Mouse (Mus musculus) ovary, postnatal 10 days (tissue): ENCODE measurements around the gene Eaf2.
"Not testable (repeated sequence)": the region's sequence is repeated elsewhere in the genome, so short reads cannot be mapped to it uniquely, and the experiment has no call there.

ENCODE experiments used
- DNase-seq: peaks from one replicate; pipeline ENCODE4 v3.0.0; 2022; ENCODE audit warnings: low spot score

Gene Eaf2

GRCm38 (mm10) chr16:36846894-36847293 lies 27.9 kb downstream of the Eaf2 start:
- DNase-seq, result not testable (repeated sequence)

DNA sequence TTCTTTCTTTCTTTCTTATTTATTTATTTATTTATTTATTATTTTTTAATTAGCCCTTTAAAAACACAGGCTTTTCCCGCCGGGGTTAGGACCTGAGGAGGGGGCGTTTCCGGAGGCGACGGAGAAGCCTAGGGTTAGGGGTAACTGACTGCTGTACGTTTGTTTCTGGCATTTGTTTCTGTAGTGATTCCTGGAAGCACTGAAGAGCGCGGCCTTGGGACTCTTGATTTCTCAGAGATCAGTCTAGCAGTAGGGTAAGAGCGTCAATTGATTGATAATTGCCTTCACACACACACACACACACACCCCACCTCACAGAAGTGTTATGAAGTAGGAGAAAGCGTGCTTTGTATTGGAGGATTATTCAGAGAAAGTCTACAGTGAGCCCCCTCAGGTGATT lies 46.0 kb downstream of the Eaf2 start:
- DNase-seq, result no peak

DNA sequence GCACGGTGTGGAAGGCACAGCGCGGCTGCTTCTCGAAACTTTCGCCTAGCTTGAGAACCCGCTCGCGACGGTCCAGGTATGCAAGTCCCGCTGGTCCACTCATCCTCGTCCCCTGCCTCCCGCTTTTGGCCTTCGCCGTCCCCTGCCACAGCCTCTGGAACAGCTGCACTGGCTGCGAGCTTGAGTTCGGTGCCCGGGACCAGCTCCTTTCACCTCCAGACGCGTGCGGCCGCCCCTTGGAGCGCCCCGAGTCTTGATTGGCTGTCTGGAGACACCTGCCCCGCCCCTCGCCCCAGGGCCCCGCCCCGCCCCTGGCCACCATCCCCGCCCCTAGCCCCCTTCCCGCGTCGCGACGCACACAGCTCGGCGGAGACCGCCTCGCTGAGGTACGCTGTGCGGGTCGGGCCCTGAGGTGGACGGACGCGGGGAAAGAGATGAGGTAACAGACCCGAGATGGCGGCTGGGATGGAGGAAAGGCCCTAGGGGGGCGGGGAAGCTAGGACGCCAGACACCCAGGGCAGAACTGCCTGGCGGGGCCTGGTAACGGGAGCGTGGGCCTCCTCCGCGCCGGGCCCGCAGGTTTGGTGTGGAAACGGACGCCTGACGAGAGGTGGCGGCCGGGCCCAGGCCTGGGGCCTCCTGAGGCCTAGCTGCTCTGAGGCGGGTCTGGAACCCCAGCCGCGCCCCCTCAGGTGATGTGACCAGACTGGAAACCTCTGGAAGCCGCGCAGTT lies 46.6 kb downstream of the Eaf2 start, which contains the start of gene Iqcb1:
TSS of gene Iqcb1 (plus strand) at position 332 of the 733 bp plus-strand sequence.
- peak; percentile 64 for DNase-seq

DNA sequence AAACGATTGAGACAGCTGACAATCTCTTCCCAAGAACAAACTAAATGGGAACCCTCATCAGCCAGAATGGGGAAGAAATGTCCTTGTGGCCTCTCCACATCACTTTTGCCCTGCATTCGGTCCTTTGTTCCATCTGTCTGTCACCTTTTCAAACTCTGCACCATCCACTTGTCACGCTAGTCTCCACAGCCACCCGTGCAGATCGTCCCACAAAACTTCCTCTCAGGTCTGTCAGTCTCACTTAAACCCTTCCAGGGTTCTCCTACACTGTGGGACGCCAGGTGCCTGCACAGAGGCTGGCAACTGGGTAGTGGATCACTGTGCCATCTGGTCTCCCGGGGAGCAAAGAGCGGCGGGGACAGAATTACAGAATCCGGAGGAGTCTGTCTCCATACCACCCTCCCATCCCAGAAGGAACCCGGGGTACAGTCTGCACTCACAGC lies 47.2 kb downstream of the Eaf2 start:
- DNase-seq, result no peak

- DNase-seq, result no peak
These were observed 53.3 kb downstream of the Eaf2 start for GRCm38 (mm10) chr16:36821474-36821873.

GRCm38 (mm10) chr16:36820747-36821146 lies 54.1 kb downstream of the Eaf2 start:
- DNase-seq, result no peak

GRCm38 (mm10) chr16:36820016-36820415 lies 54.8 kb downstream of the Eaf2 start:
- no peak for DNase-seq

DNA sequence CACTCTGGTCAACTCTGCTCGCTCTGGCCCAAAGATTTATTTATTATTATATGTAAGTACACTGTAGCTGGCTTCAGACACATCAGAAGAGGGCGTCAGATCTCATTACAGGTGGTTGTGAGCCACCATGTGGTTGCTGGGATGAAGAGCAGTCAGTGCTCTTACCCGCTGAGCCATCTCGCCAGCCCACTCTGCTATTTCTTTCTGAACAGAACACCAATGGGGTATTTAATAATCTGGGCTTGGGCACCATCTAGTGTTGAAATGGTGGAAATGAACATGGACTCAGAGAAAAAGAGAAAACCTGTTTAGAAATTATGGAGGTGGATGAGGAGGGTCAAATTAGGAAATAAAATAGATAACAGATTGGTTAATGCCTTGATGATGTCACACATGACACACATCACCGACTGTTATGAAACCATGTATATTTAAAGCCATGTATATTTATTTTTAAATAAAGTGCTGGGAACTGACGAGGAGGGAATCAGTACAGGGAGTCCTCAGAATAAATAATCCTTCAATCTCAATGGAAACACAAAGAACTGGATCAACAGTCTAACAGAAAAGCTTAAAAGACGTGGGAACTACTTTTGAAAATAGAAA lies 57.4 kb downstream of the Eaf2 start:
- DNase-seq, result peak; percentile 13

GRCm38 (mm10) chr16:36816916-36817315 lies 57.9 kb downstream of the Eaf2 start:
- no peak for DNase-seq

- no peak for DNase-seq
These were observed 61.1 kb downstream of the Eaf2 start for GRCm38 (mm10) chr16:36813680-36814079.

- no peak for DNase-seq
These were observed 66.2 kb downstream of the Eaf2 start for GRCm38 (mm10) chr16:36808616-36809015.

GRCm38 (mm10) chr16:36802361-36802760 lies 72.4 kb downstream of the Eaf2 start:
- DNase-seq, result no peak

- DNase-seq, result no peak
These were observed 76.5 kb downstream of the Eaf2 start for GRCm38 (mm10) chr16:36798334-36798733.

DNA sequence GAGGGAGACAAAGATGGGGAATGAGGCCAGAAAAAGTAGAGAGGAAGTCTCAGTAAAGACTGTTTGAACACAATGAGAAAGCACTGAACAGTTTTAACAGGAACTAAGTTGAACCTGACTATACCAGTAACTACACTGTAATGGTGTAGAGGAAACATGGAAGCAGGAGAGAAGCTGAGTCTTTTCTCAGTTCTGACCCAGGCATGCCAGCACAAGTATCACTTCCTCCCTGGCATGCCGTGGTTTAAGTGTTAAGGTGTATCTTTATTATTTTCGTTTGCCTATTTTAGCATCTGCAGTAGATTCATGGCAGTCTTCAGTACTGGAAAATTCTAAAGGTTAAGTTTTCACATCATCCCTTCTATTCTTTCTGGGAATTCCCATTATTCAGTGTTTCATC lies 79.8 kb downstream of the Eaf2 start:
- DNase-seq, result no peak

DNA sequence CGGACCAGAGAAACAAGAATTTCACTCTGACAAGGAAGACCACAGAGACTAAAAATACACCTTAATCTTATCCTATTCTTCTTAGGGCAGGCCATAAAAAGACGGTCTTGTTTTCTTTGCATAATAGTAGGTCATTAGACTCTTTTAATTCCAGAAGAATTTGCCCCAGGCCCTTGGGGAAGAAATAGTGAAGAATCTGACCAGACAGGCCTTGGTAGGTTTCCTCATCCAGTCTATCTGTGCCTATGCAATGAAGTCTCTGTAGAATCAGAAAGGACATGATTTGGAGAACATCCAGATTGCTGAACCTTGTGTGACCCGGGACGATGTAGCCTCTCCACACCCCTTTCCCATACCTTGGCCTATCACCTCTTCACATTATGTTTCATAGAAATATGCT lies 84.6 kb downstream of the Eaf2 start:
- no peak for DNase-seq

DNA sequence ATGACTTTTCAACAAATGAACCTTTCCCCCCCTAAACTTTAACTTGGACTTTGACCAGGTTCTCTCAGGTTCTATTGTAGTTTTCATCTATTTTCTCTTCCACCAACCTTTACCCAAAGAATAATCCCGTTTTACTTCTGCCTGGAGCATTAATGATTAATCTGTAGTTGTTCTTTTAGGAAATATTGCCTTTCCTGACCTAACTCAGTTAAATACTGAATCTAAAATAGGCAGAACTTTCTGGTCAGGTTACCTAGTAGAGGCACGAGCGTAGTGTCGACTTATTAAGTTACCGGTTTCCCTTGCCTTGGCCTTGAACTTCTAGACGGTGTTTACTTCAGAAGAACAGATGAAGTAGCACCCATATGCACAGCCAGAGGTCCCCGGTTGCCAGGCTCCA lies 88.3 kb downstream of the Eaf2 start:
- DNase-seq, result no peak

DNA sequence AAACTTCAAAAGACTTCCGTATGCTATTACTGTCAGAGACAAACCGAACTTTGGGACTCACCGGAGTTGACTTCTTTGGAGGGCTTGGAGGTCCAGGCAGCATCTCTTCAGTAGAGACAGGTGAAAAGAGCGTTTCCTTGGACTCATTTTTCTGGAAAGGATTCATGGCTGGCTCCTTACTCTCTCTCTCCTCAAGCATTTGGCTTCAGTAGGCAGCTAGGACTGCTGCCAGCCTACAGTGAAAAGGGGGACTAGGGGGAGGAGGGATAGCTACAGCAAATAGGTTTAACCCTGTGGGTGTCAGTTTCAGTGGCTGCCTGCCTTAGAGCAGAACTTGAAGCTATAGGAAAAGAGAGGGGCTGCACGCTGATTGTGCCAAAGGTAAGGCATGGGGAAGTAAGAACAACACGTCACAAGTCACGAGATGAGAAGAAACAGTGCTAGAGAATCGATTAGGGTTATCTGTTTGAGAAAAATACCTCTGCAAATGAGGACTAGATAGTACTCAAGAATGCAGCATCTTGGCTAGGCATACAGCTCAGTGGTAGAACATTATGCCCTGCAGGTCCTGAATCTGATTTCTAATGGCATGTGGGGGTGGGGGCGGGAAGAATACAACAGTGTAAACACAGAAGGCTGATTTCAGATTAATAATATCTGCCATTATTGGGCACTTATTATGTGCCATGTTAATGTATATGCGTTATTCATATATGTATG lies 90.0 kb downstream of the Eaf2 start, which contains the start of gene Slc15a2:
TSS of gene Slc15a2 (minus strand) at position 369 of the 720 bp plus-strand sequence.
- no peak for DNase-seq

DNA sequence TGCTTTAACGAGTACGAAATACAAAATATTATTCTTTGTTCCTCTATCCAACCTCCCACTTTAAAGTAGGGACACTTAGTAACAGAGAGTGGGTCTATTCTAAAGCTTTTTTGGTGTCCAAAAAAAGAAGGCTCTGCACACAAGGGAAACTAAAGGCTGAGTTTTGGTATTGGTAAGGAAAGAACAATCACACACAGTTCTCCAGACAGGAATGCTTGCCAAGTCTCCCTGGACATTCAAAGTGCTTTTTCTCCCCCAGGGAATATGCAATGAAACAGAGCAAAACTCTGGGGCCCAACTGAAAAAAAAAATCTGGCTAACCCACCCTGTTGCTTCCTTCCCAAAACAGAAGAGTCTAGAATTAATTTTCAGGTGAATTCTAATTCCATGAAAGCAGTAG lies 90.7 kb downstream of the Eaf2 start:
- DNase-seq, result no peak

GRCm38 (mm10) chr16:36775658-36776057 lies 99.1 kb downstream of the Eaf2 start:
- DNase-seq, result no peak

GRCm38 (mm10) chr16:36772996-36773395 lies 101.8 kb downstream of the Eaf2 start:
- DNase-seq, result no peak

DNA sequence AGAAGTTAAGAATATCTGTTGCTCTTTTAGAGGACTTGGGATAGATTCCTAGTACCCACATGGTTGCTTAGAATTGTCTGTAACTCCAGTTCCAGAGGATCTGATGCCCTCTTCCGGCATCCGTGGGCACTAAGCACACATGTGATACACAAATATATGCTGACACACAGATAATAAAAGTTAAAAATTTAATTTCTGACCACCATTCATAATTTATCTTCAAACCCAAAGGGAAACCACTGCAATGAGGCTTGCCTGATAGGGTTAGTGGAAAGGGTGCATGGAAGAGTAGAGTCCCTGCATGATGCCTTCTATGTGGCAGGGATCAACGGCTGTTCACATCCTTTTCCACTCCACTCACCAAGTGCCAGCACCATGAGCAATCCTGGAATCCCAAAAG lies 103.1 kb downstream of the Eaf2 start:
- no peak for DNase-seq

DNA sequence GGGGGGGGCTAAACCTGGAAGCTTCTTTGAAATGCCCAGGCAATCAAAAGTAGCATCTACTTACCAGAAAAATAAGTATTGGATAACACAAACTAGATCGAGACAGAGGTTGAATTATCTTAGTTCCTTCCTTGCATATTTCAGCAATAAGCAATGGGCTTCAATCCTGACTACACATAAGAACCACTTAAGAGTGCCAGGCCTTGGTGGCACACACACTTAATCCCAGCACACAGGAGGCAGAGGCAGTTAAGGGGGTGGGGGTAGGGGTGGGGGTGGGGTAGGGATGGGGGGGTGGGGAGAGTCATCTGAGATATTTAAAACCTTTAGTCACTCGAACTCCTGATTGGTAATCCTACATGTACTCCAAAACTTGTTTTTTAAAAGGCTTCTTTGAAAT lies 103.6 kb downstream of the Eaf2 start:
- DNase-seq, result no peak

- DNase-seq, result no peak
These were observed 104.0 kb downstream of the Eaf2 start for GRCm38 (mm10) chr16:36770830-36771229.
